Mouse (Mus musculus): ENCODE data around the gene Diaph3. TPM values are rescaled to one million over a fixed set of nuclear protein-coding genes. Genes with fewer than 3 reads are reported as not detected.

Diaph3 gene
- polyA plus RNA-seq, 2 experiments from 2014 or later: 7.2 to 10.2 TPM

GRCm38 (mm10) chr14:86641839-86642238 lies 499.2 kb downstream of the Diaph3 start:
- ATAC-seq: no peak

DNA sequence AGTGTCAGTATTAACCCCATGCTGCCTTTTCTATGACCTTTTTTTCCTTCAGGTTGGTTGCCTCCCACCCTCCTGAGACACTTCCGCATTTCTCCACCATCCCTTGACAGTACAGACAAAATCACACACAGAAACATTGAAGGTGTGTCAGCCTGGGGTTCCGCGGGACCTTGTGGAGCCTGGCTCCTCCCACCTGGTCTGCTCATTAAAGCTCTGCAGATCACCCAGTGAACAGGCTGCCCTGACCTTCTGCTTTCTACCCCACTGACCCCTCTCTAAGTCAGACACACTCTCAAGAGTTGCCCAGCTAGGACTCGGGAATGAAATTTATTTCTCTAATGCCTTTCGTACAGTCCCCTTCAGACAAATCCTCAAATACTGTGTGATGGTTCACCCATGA lies 500.9 kb downstream of the Diaph3 start:
- no peak for ATAC-seq

DNA sequence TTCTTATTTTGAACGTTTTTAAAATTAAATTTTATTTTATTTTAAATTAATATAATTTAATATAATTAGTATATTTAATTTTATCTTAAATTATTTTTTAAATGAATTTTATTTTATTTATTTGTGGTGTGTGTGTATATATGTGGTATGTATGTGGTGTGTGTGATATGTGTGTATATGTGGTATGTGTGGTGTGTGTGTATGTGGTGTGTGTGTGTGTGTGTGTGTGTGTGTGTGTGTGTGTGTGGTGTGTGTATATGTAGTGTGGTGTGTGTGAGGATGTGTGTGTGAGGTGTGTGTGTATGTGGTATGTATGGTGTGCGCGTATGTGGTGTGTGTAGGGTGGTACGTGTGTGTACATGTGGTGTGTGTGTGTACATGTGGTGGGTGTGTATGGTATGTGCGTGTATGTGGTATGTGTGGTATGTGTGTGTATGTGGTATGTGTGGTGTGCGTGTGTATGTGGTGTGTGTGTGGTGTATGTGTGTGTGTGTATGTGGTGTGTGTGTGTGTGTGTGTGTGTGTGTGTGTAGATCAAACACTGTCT lies 505.4 kb downstream of the Diaph3 start:
- ATAC-seq: no peak

DNA sequence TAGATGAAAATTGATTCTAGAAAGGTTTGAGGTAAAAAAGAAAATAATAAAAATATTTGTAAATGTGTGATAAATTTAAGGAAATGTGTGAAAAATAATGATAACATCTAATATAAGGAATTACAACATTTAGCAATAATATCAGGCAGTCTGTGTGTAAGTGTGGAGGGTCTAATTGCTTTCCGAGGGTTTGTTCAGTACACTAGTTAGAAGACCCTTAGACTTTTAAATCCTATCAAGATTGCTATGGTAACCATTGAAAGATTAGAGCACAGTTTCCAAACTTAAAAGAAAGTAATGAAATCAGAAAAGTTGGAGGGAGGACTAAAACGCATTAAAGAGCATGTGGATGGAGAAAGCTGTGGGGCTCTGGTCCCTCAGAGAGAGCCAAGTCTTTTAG lies 506.0 kb downstream of the Diaph3 start:
- no peak for ATAC-seq

- no peak for ATAC-seq
Measured at GRCm38 (mm10) chr14:86633799-86634198, 507.2 kb downstream of the Diaph3 start.

DNA sequence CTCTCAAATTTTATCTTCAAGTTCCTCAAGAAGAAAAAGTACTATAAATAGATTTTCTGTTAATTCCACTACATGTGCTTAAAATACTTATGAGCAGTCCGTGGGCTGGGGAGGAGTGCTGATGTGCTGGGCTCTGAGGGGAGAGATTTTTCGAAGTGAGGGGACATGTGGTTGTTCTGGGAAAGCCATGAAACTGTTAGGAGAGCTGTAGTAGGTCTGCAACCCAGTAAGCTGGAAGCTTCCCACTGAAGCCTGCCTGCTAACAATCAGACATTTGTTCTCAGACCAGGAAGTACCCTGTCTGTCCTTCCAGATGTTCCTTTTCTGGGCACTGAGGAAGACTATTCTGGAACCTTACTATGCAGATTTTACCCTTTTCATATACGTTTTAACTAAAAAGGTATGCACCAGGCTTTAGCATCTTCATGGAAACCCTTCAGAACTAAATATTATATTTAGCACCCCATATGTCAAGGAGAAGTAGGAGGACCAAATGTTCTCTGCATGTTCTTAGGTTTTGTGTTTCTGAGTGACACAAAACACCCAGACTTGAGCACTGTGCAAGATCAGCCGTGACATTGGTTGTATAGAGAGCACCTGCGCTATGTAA lies 516.1 kb downstream of the Diaph3 start:
- no peak for ATAC-seq

DNA sequence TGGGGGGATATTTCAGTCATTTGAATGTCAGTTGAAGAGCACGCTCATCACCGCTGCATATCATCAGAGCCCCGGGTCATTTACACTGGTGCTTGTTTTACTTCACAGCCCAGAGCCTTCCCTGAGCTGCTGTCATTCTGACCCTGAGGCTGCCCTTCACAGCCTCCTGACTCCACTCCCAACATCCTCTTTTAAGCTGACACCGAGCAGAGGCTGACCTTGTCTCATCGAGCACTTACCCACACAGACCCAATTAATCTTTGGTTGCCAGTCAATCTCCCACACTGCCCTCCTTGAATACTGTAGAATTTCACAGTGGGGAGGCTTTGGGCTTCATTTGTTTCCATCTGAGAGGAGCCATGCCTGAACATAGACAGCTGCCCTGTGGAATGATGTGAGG lies 521.4 kb downstream of the Diaph3 start:
- ATAC-seq: no peak

All from activated CD4-positive, CD25-positive, alpha-beta regulatory T cell, adult 4 months (primary cell).